Mouse (Mus musculus) liver, embryonic 11.5 days (tissue): ENCODE results near the gene Pi4k2a. TPM values are rescaled to one million over a fixed set of nuclear protein-coding genes. Genes with fewer than 3 reads are reported as not detected.

Source experiments
- ATAC-seq: fragments of 200-750 bp; cut with Nextera tagmentation; replicated peaks from 2 replicates; pipeline ENCODE4 v1.8.0; 2017; ENCODE audit warnings: moderate number of reproducible peaks, mild to moderate bottlenecking, moderate TSS enrichment, moderate library complexity; ENCODE audit not compliant: low FRiP score
- DNase-seq: peaks from one replicate; pipeline ENCODE4 v3.0.0-alpha.2; 2017; ENCODE audit warnings: low spot score
- H3K27ac ChIP-seq: fragments of 300-500 bp; sonication (generic); 2 replicates; pipeline ENCODE4 v1.5.1; 2014; ENCODE audit warnings: mild to moderate bottlenecking, low read depth, low read length, control low read depth
- H3K27me3 ChIP-seq: fragments of 300-500 bp; sonication (generic); replicated peaks from 2 replicates; pipeline ENCODE4 v1.6.1; 2014; ENCODE audit warnings: low read length, mixed read lengths; ENCODE audit not compliant: control insufficient read depth, insufficient read depth
- H3K36me3 ChIP-seq: fragments of 300-500 bp; sonication (generic); 2 replicates; pipeline ENCODE4 v1.6.1; 2014; ENCODE audit warnings: mild to moderate bottlenecking, low read length, moderate library complexity, mixed read lengths; ENCODE audit not compliant: control insufficient read depth, insufficient read depth
- H3K4me1 ChIP-seq: fragments of 300-500 bp; sonication (generic); replicated peaks from 2 replicates; pipeline ENCODE4 v1.6.1; 2014; ENCODE audit warnings: low read length, mixed read lengths; ENCODE audit not compliant: control insufficient read depth, insufficient read depth
- H3K4me2 ChIP-seq: fragments of 300-500 bp; sonication (generic); 2 replicates; pipeline ENCODE4 v1.6.1; 2014; ENCODE audit warnings: mild to moderate bottlenecking, control low read depth, moderate library complexity
- H3K4me3 ChIP-seq: fragments of 300-500 bp; sonication (generic); 2 replicates; pipeline ENCODE4 v1.5.1; 2014; ENCODE audit warnings: low read depth, low read length, control low read depth
- H3K9ac ChIP-seq: fragments of 300-500 bp; sonication (generic); 2 replicates; pipeline ENCODE4 v1.6.1; 2014; ENCODE audit warnings: low read depth, low read length, control low read depth
- H3K9me3 ChIP-seq: fragments of 300-500 bp; sonication (generic); 2 replicates; pipeline ENCODE4 v1.6.1; 2016; ENCODE audit warnings: low read length, inconsistent platforms, mixed read lengths; ENCODE audit not compliant: control insufficient read depth
- WGBS: fragments of 180-500 bp; shearing (Covaris S2); extraction: QIAGEN DNeasy Blood & Tissue Kit; methylation state at CpG from one replicate; pipeline ENCODE4 v1.1.7; 2014; 5-methylcytosine and 5-hydroxymethylcytosine counted together
- polyA plus RNA-seq: library from polyadenylated mRNA; unstranded; fragments of >200 nt; fragmentation: Nextera tagmentation; extraction: Ambion mirVana; gene quantifications from 2 replicates; pipeline ENCODE4 v1.2.1, GENCODE M21; 2014

Gene Pi4k2a
- polyA plus RNA-seq, 1 experiment from 2014 or later, result 17.6 TPM

GRCm38 (mm10) chr19:42131101-42131500, 40.8 kb downstream of the Pi4k2a start:
- no peak for DNase-seq
- H3K4me1 ChIP-seq, result peaks cover 27% of the 10 kb centered on the region
- 77% methylated on average over 5 of the region's 5 CpGs for WGBS
- H3K9ac ChIP-seq, result no peak overlapping the region
- no peak overlapping the region for H3K27ac ChIP-seq
- H3K36me3 ChIP-seq, result no peaks in the 10 kb centered on the region
- no peak overlapping the region for H3K4me2 ChIP-seq
- ATAC-seq, result no peak
- no peaks in the 10 kb centered on the region for H3K9me3 ChIP-seq
- no peak overlapping the region for H3K4me3 ChIP-seq
- H3K27me3 ChIP-seq, result no peaks in the 10 kb centered on the region

GRCm38 (mm10) chr19:42135070-42135469, 44.8 kb downstream of the Pi4k2a start:
- ATAC-seq (peak; percentile 81), DNase-seq (no peak)
- Histone ChIP-seq H3K27ac (no peak overlapping the region), H3K27me3 (no peaks in the 10 kb centered on the region), H3K4me1 (peaks cover 15% of the 10 kb centered on the region), H3K36me3 (no peaks in the 10 kb centered on the region), H3K9me3 (no peaks in the 10 kb centered on the region), H3K4me2 (no peak overlapping the region), H3K9ac (no peak overlapping the region), H3K4me3 (no peak overlapping the region)

- H3K9me3 ChIP-seq, result no peaks in the 10 kb centered on the region
- no peak overlapping the region for H3K9ac ChIP-seq
- no peak overlapping the region for H3K27ac ChIP-seq
- DNase-seq (no peak), ATAC-seq (no peak)
- H3K36me3 ChIP-seq, result no peaks in the 10 kb centered on the region
- no peak overlapping the region for H3K4me2 ChIP-seq
- no peaks in the 10 kb centered on the region for H3K27me3 ChIP-seq
- peaks cover 15% of the 10 kb centered on the region for H3K4me1 ChIP-seq
- WGBS, result 36% methylated on average over 5 of the region's 5 CpGs
- H3K4me3 ChIP-seq, result no peak overlapping the region
Measured at GRCm38 (mm10) chr19:42136126-42136525, 45.9 kb downstream of the Pi4k2a start.

- DNase-seq, result no peak
- WGBS, result 88% methylated on average over 4 of the region's 4 CpGs
- no peak overlapping the region for H3K27ac ChIP-seq
Measured at GRCm38 (mm10) chr19:42137167-42137672, 47.0 kb downstream of the Pi4k2a start.

GRCm38 (mm10) chr19:42138517-42139285, 48.4 kb downstream of the Pi4k2a start:
- Histone ChIP-seq H3K4me2 (no peak overlapping the region), H3K27ac (no peak overlapping the region), H3K9ac (no peak overlapping the region), H3K4me3 (no peak overlapping the region), H3K27me3 (no peaks in the 10 kb centered on the region), H3K9me3 (no peaks in the 10 kb centered on the region), H3K36me3 (no peaks in the 10 kb centered on the region), H3K4me1 (peaks cover 15% of the 10 kb centered on the region)
- 79% methylated on average over 15 of the region's 15 CpGs for WGBS
- DNase-seq, result no peak
- no peak for ATAC-seq

More at GRCm38 (mm10) chr19:42137167-42137672, 47.0 kb downstream of the Pi4k2a start:
- Histone ChIP-seq H3K36me3 (no peaks in the 10 kb centered on the region), H3K4me3 (no peak overlapping the region), H3K4me2 (no peak overlapping the region), H3K27me3 (no peaks in the 10 kb centered on the region), H3K9me3 (no peaks in the 10 kb centered on the region), H3K9ac (no peak overlapping the region), H3K4me1 (peaks cover 15% of the 10 kb centered on the region)
- ATAC-seq, result no peak

GRCm38 (mm10) chr19:42139724-42140517, 49.7 kb downstream of the Pi4k2a start:
- ATAC-seq (no peak), DNase-seq (no peak)
- H3K4me1 ChIP-seq, result peaks cover 8% of the 10 kb centered on the region
- H3K4me3 ChIP-seq, result no peak overlapping the region
- no peak overlapping the region for H3K9ac ChIP-seq
- 70% methylated on average over 5 of the region's 5 CpGs for WGBS
- H3K27ac ChIP-seq, result no peak overlapping the region
- H3K9me3 ChIP-seq, result no peaks in the 10 kb centered on the region
- no peaks in the 10 kb centered on the region for H3K27me3 ChIP-seq
- no peaks in the 10 kb centered on the region for H3K36me3 ChIP-seq
- no peak overlapping the region for H3K4me2 ChIP-seq

GRCm38 (mm10) chr19:42141998-42142397, 51.7 kb downstream of the Pi4k2a start:
- Histone ChIP-seq H3K4me3 (no peak overlapping the region), H3K9ac (no peak overlapping the region), H3K27me3 (no peaks in the 10 kb centered on the region; the same call in none of the 2 replicates), H3K36me3 (no peaks in the 10 kb centered on the region), H3K9me3 (no peaks in the 10 kb centered on the region), H3K4me2 (no peak overlapping the region), H3K4me1 (peaks cover 2% of the 10 kb centered on the region; the same call in 1 of the 2 replicates), H3K27ac (no peak overlapping the region)
- DNase-seq (no peak), ATAC-seq (no peak; the same call in 1 of the 2 replicates)
- 70% methylated on average over 3 of the region's 3 CpGs for WGBS

GRCm38 (mm10) chr19:42142757-42143156, 52.5 kb downstream of the Pi4k2a start:
- 84% methylated on average over 2 of the region's 2 CpGs for WGBS
- Histone ChIP-seq H3K4me1 (peaks cover 2% of the 10 kb centered on the region; the same call in 1 of the 2 replicates), H3K4me3 (no peak overlapping the region), H3K27me3 (peaks cover under 1% of the 10 kb centered on the region), H3K36me3 (no peaks in the 10 kb centered on the region), H3K27ac (no peak overlapping the region), H3K9ac (no peak overlapping the region), H3K4me2 (no peak overlapping the region), H3K9me3 (no peaks in the 10 kb centered on the region)
- ATAC-seq (no peak), DNase-seq (no peak)
